Mouse (Mus musculus): ENCODE results near the gene Olfr1189. TPM values are rescaled to one million over a fixed set of nuclear protein-coding genes. Genes with fewer than 3 reads are reported as not detected.

Olfr1189 gene
- polyA plus RNA-seq (2014; fragmentation: Illumina TruSeq; extraction: RNeasy Lipid Tissue Mini Kit (QIAGEN cat#74804); ENCODE audit: insufficient read depth, low read depth, low replicate concordance): not detected

GRCm38 (mm10) chr2:88586154-88586553 is at the start of gene Olfr1189:
Gene Olfr1189, plus strand, starts transcription at chr2:88586454.

GRCm38 (mm10) chr2:88556635-88557034 is 29.6 kb upstream of the Olfr1189 start, which contains the start of gene Olfr1188:
Gene Olfr1188, plus strand, starts transcription at chr2:88556935.

GRCm38 (mm10) chr2:88640242-88640641 is 54.0 kb downstream of the Olfr1189 start, which contains the start of gene Olfr1191-ps1:
Gene Olfr1191-ps1, plus strand, starts transcription at chr2:88640542.

Other genes starting within 250 kb of the Olfr1189 start
- gene Olfr1176, start 249.7 kb upstream of the Olfr1189 start, polyA plus RNA-seq (2014; fragmentation: Illumina TruSeq; extraction: RNeasy Lipid Tissue Mini Kit (QIAGEN cat#74804); ENCODE audit: insufficient read depth, low read depth, low replicate concordance): not detected
- gene Olfr1177-ps, start 240.0 kb upstream of the Olfr1189 start, polyA plus RNA-seq (2014; fragmentation: Illumina TruSeq; extraction: RNeasy Lipid Tissue Mini Kit (QIAGEN cat#74804); ENCODE audit: insufficient read depth, low read depth, low replicate concordance): not detected
- gene Olfr1178, start 199.4 kb upstream of the Olfr1189 start, polyA plus RNA-seq (2014; fragmentation: Illumina TruSeq; extraction: RNeasy Lipid Tissue Mini Kit (QIAGEN cat#74804); ENCODE audit: insufficient read depth, low read depth, low replicate concordance): not detected
- not detected for gene Olfr1179, start 180.0 kb upstream of the Olfr1189 start, polyA plus RNA-seq (2014; fragmentation: Illumina TruSeq; extraction: RNeasy Lipid Tissue Mini Kit (QIAGEN cat#74804); ENCODE audit: insufficient read depth, low read depth, low replicate concordance)
- not detected for gene Olfr1180, start 167.3 kb upstream of the Olfr1189 start, polyA plus RNA-seq (2014; fragmentation: Illumina TruSeq; extraction: RNeasy Lipid Tissue Mini Kit (QIAGEN cat#74804); ENCODE audit: insufficient read depth, low read depth, low replicate concordance)
- gene Olfr1181, start 160.3 kb upstream of the Olfr1189 start, polyA plus RNA-seq (2014; fragmentation: Illumina TruSeq; extraction: RNeasy Lipid Tissue Mini Kit (QIAGEN cat#74804); ENCODE audit: insufficient read depth, low read depth, low replicate concordance): not detected
- gene Gm13757, start 137.3 kb upstream of the Olfr1189 start, polyA plus RNA-seq (2014; fragmentation: Illumina TruSeq; extraction: RNeasy Lipid Tissue Mini Kit (QIAGEN cat#74804); ENCODE audit: insufficient read depth, low read depth, low replicate concordance): not detected
- not detected for gene Olfr1183, start 131.6 kb upstream of the Olfr1189 start, polyA plus RNA-seq (2014; fragmentation: Illumina TruSeq; extraction: RNeasy Lipid Tissue Mini Kit (QIAGEN cat#74804); ENCODE audit: insufficient read depth, low read depth, low replicate concordance)
- not detected for gene Olfr1184, start 102.9 kb upstream of the Olfr1189 start, polyA plus RNA-seq (2014; fragmentation: Illumina TruSeq; extraction: RNeasy Lipid Tissue Mini Kit (QIAGEN cat#74804); ENCODE audit: insufficient read depth, low read depth, low replicate concordance)
- not detected for gene Olfr1185-ps1, start 93.1 kb upstream of the Olfr1189 start, polyA plus RNA-seq (2014; fragmentation: Illumina TruSeq; extraction: RNeasy Lipid Tissue Mini Kit (QIAGEN cat#74804); ENCODE audit: insufficient read depth, low read depth, low replicate concordance)
- not detected for gene Olfr1186, start 67.9 kb upstream of the Olfr1189 start, polyA plus RNA-seq (2014; fragmentation: Illumina TruSeq; extraction: RNeasy Lipid Tissue Mini Kit (QIAGEN cat#74804); ENCODE audit: insufficient read depth, low read depth, low replicate concordance)
- not detected for gene Olfr1188, start 29.5 kb upstream of the Olfr1189 start, polyA plus RNA-seq (2014; fragmentation: Illumina TruSeq; extraction: RNeasy Lipid Tissue Mini Kit (QIAGEN cat#74804); ENCODE audit: insufficient read depth, low read depth, low replicate concordance)
- not detected for gene Olfr1191-ps1, start 54.1 kb downstream of the Olfr1189 start, polyA plus RNA-seq (2014; fragmentation: Illumina TruSeq; extraction: RNeasy Lipid Tissue Mini Kit (QIAGEN cat#74804); ENCODE audit: insufficient read depth, low read depth, low replicate concordance)
- not detected for gene Olfr1192-ps1, start 62.1 kb downstream of the Olfr1189 start, polyA plus RNA-seq (2014; fragmentation: Illumina TruSeq; extraction: RNeasy Lipid Tissue Mini Kit (QIAGEN cat#74804); ENCODE audit: insufficient read depth, low read depth, low replicate concordance)
- gene Olfr1193, start 89.2 kb downstream of the Olfr1189 start, polyA plus RNA-seq (2014; fragmentation: Illumina TruSeq; extraction: RNeasy Lipid Tissue Mini Kit (QIAGEN cat#74804); ENCODE audit: insufficient read depth, low read depth, low replicate concordance): not detected
- not detected for gene Olfr1195, start 102.7 kb downstream of the Olfr1189 start, polyA plus RNA-seq (2014; fragmentation: Illumina TruSeq; extraction: RNeasy Lipid Tissue Mini Kit (QIAGEN cat#74804); ENCODE audit: insufficient read depth, low read depth, low replicate concordance)
- gene Olfr1196, start 118.1 kb downstream of the Olfr1189 start, polyA plus RNA-seq (2014; fragmentation: Illumina TruSeq; extraction: RNeasy Lipid Tissue Mini Kit (QIAGEN cat#74804); ENCODE audit: insufficient read depth, low read depth, low replicate concordance): not detected
- gene Olfr1197, start 145.9 kb downstream of the Olfr1189 start, polyA plus RNA-seq (2014; fragmentation: Illumina TruSeq; extraction: RNeasy Lipid Tissue Mini Kit (QIAGEN cat#74804); ENCODE audit: insufficient read depth, low read depth, low replicate concordance): not detected
- not detected for gene Olfr1198, start 164.9 kb downstream of the Olfr1189 start, polyA plus RNA-seq (2014; fragmentation: Illumina TruSeq; extraction: RNeasy Lipid Tissue Mini Kit (QIAGEN cat#74804); ENCODE audit: insufficient read depth, low read depth, low replicate concordance)
- gene Olfr1199, start 174.0 kb downstream of the Olfr1189 start, polyA plus RNA-seq (2014; fragmentation: Illumina TruSeq; extraction: RNeasy Lipid Tissue Mini Kit (QIAGEN cat#74804); ENCODE audit: insufficient read depth, low read depth, low replicate concordance): not detected
- not detected for gene Olfr1200, start 184.0 kb downstream of the Olfr1189 start, polyA plus RNA-seq (2014; fragmentation: Illumina TruSeq; extraction: RNeasy Lipid Tissue Mini Kit (QIAGEN cat#74804); ENCODE audit: insufficient read depth, low read depth, low replicate concordance)
- gene Olfr1201, start 206.6 kb downstream of the Olfr1189 start, polyA plus RNA-seq (2014; fragmentation: Illumina TruSeq; extraction: RNeasy Lipid Tissue Mini Kit (QIAGEN cat#74804); ENCODE audit: insufficient read depth, low read depth, low replicate concordance): not detected
- gene Olfr1202, start 228.0 kb downstream of the Olfr1189 start, polyA plus RNA-seq (2014; fragmentation: Illumina TruSeq; extraction: RNeasy Lipid Tissue Mini Kit (QIAGEN cat#74804); ENCODE audit: insufficient read depth, low read depth, low replicate concordance): not detected
- gene Olfr1205, start 243.3 kb downstream of the Olfr1189 start, polyA plus RNA-seq (2014; fragmentation: Illumina TruSeq; extraction: RNeasy Lipid Tissue Mini Kit (QIAGEN cat#74804); ENCODE audit: insufficient read depth, low read depth, low replicate concordance): not detected

Data from lung, adult 10 weeks (tissue).